Mouse (Mus musculus): ENCODE measurements around the gene Aspa. TPM values are rescaled to one million over a fixed set of nuclear protein-coding genes. Genes with fewer than 3 reads are reported as not detected.

Gene Aspa
- polyA plus RNA-seq, 1 experiment from 2014 or later: 32.0 TPM

DNA sequence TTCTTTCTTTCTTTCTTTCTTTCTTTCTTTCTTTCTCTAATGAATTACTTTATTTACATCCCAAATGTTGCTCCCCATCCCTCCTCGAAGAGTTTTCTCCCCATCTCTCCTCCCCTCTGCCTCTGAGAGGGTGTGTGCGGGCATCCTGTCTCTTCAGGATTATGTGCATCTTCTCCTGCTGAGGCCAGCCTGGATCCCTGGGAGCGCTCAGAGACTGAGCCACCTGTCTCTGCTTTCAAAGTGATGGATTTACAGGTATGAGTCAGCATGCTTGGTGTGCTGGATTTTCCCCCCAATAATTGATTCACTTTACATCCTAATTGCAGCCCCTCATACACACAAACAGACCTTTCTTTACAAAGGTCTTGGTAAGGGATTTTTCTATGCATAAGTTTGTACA lies 13.4 kb downstream of the Aspa start:
- Histone ChIP-seq H3K4me1 (ENCODE audit: insufficient read depth, low read length) (no peaks in the 10 kb centered on the region), H3K9me3 (ENCODE audit: low read length) (no peaks in the 10 kb centered on the region), H3K27ac (ENCODE audit: low read length) (no peak overlapping the region), H3K9ac (replicated peaks; ENCODE audit: low read length) (no peak overlapping the region), H3K27me3 (ENCODE audit: insufficient read depth, low read length) (no peaks in the 10 kb centered on the region), H3K4me2 (replicated peaks; ENCODE audit: low read depth, low read length) (no peak overlapping the region), H3K36me3 (ENCODE audit: insufficient read depth, low read length) (no peaks in the 10 kb centered on the region), H3K4me3 (ENCODE audit: low read length) (no peak overlapping the region)
- no peak for ATAC-seq (ENCODE audit: low FRiP score, low TSS enrichment)
- 40% methylated on average over 3 of the region's 3 CpGs for WGBS

DNA sequence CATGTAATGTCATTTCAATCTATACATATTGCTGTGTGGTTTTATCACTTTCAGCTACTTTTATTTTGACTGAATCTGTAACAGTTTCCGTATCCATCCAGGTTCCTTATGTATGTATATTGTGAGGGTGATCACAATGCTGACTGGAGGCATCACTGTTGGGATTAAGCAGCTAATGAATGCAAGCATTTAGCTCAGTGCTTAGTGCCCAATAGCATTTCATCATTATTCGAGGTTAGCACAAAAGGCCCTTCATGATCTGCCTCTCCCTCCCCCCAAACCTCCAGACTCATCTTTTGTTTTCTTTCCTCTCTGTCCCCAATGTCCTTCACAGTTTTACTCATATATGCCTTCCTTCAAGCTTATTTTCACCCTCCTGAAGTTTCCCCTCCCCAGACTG lies 26.3 kb downstream of the Aspa start:
- no peak overlapping the region for H3K9ac ChIP-seq (replicated peaks; ENCODE audit: low read length)
- no peaks in the 10 kb centered on the region for H3K36me3 ChIP-seq (ENCODE audit: insufficient read depth, low read length)
- ATAC-seq (ENCODE audit: low FRiP score, low TSS enrichment): no peak
- no peaks in the 10 kb centered on the region for H3K9me3 ChIP-seq (ENCODE audit: low read length)
- H3K4me3 ChIP-seq (ENCODE audit: low read length): no peak overlapping the region
- WGBS: 66% methylated on average over 2 of the region's 2 CpGs
- H3K27me3 ChIP-seq (ENCODE audit: insufficient read depth, low read length): no peaks in the 10 kb centered on the region
- H3K27ac ChIP-seq (ENCODE audit: low read length): no peak overlapping the region
- H3K4me1 ChIP-seq (ENCODE audit: insufficient read depth, low read length): no peaks in the 10 kb centered on the region
- H3K4me2 ChIP-seq (replicated peaks; ENCODE audit: low read depth, low read length): no peak overlapping the region

DNA sequence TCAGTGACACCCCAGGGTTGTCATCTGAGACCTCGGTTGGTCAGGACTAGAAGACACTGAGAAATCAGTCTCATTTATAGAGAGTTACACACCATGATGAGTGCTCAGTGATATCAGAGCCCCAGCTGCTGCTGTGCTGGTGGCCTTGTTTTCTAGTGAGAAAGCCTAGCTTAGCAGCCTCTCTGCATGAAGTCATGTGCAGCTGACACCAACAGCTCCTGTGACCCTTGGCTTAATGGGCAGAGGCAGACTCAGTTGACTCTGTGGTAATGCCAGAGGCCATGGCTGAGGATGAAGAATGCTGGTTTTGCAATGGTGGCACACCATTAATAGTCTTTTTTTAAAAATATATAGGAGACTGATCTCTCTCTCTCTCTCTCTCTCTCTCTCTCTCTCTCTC lies 39.8 kb downstream of the Aspa start:
- Histone ChIP-seq H3K9me3 (ENCODE audit: low read length) (no peaks in the 10 kb centered on the region), H3K36me3 (ENCODE audit: insufficient read depth, low read length) (no peaks in the 10 kb centered on the region), H3K4me1 (ENCODE audit: insufficient read depth, low read length) (no peaks in the 10 kb centered on the region), H3K4me2 (replicated peaks; ENCODE audit: low read depth, low read length) (no peak overlapping the region), H3K4me3 (ENCODE audit: low read length) (no peak overlapping the region), H3K27me3 (ENCODE audit: insufficient read depth, low read length) (no peaks in the 10 kb centered on the region), H3K27ac (ENCODE audit: low read length) (no peak overlapping the region), H3K9ac (replicated peaks; ENCODE audit: low read length) (no peak overlapping the region)
- WGBS: 77% methylated on average over 1 of the region's 1 CpGs
- ATAC-seq (ENCODE audit: low FRiP score, low TSS enrichment): no peak

DNA sequence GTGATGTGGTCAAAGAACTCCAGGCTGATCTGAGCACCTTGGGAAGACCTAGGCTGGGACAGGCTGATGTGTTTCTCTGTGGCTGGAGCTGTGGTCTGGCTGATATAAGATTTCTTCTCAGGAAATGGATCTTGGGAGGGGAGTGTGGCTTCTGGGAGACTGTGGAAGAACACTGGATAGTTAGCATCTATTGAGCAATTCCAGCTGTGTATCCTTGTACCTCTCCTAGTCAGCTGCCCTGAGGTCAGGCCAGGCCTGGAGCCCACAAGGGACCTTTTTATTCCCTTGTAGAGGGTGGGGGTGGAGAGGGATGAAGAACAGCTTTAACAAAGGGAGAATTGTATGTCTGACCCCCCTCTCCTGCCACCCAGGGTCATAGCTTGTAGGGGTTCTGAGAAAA lies 45.0 kb downstream of the Aspa start:
- Histone ChIP-seq H3K27ac (ENCODE audit: low read length) (peak overlapping the region; percentile 21; the same call in 1 of the 2 replicates), H3K9me3 (ENCODE audit: low read length) (no peaks in the 10 kb centered on the region), H3K27me3 (ENCODE audit: insufficient read depth, low read length) (no peaks in the 10 kb centered on the region), H3K4me3 (ENCODE audit: low read length) (no peak overlapping the region), H3K36me3 (ENCODE audit: insufficient read depth, low read length) (no peaks in the 10 kb centered on the region), H3K4me2 (replicated peaks; ENCODE audit: low read depth, low read length) (no peak overlapping the region), H3K4me1 (ENCODE audit: insufficient read depth, low read length) (peaks cover 19% of the 10 kb centered on the region), H3K9ac (replicated peaks; ENCODE audit: low read length) (no peak overlapping the region)
- ATAC-seq (ENCODE audit: low FRiP score, low TSS enrichment): no peak

DNA sequence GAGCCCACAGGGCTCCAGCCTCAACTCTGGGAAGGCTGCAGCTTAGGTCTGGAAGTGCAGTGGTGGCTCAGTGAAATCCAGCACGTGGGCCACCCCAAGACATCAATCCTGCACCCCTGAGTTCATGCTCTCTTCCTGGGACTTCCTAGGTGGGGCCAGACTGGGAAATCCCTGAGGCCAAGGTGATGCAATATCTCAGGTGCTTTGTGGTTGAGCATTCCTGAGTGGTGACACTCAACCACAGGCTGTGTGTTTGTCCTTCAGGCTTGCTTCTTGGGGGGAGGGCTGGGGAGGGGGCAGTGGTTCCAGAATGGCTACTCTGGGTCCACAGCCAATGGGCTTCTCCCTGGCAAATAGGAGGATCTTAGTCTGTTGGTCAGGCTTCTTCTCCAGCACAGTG lies 45.5 kb downstream of the Aspa start:
- no peaks in the 10 kb centered on the region for H3K36me3 ChIP-seq (ENCODE audit: insufficient read depth, low read length)
- 25% methylated on average over 1 of the region's 1 CpGs for WGBS
- no peak overlapping the region for H3K4me3 ChIP-seq (ENCODE audit: low read length)
- H3K4me2 ChIP-seq (replicated peaks; ENCODE audit: low read depth, low read length): 0 out of 2 replicates have a peak overlapping the region, but pooled peaks have one; percentile 10
- no peaks in the 10 kb centered on the region for H3K9me3 ChIP-seq (ENCODE audit: low read length)
- ATAC-seq (ENCODE audit: low FRiP score, low TSS enrichment): no peak
- H3K27me3 ChIP-seq (ENCODE audit: insufficient read depth, low read length): no peaks in the 10 kb centered on the region
- peaks cover 19% of the 10 kb centered on the region for H3K4me1 ChIP-seq (ENCODE audit: insufficient read depth, low read length)
- peak overlapping the region; percentile 21; the same call in 1 of the 2 replicates for H3K27ac ChIP-seq (ENCODE audit: low read length)
- 0 out of 2 replicates have a peak overlapping the region, but pooled peaks have one; percentile 17 for H3K9ac ChIP-seq (replicated peaks; ENCODE audit: low read length)

DNA sequence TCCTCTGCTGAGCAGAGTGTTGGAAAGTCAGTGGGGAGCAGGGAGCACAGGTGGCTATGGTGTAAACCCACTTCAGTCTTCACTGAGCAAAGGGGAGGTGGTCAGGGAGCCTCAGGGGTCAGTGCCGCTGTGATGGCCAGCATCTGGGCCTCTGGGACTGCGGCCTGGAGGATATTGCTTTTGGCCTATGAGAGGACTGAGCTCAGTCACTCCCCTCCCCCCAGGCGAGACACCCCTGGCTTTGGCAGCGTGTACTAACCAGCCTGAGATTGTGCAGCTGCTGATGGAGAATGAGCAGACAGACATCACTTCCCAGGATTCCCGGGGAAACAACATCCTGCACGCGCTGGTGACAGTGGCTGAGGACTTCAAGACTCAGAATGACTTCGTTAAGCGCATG lies 46.0 kb downstream of the Aspa start:
- 25% methylated on average over 9 of the region's 9 CpGs for WGBS
- Histone ChIP-seq H3K27ac (ENCODE audit: low read length) (no peak overlapping the region), H3K4me2 (replicated peaks; ENCODE audit: low read depth, low read length) (0 out of 2 replicates have a peak overlapping the region, but pooled peaks have one; percentile 10), H3K4me1 (ENCODE audit: insufficient read depth, low read length) (peaks cover 19% of the 10 kb centered on the region), H3K9ac (replicated peaks; ENCODE audit: low read length) (0 out of 2 replicates have a peak overlapping the region, but pooled peaks have one; percentile 17), H3K4me3 (ENCODE audit: low read length) (no peak overlapping the region), H3K36me3 (ENCODE audit: insufficient read depth, low read length) (no peaks in the 10 kb centered on the region), H3K9me3 (ENCODE audit: low read length) (no peaks in the 10 kb centered on the region), H3K27me3 (ENCODE audit: insufficient read depth, low read length) (no peaks in the 10 kb centered on the region)
- peak; percentile 76 for ATAC-seq (ENCODE audit: low FRiP score, low TSS enrichment)

DNA sequence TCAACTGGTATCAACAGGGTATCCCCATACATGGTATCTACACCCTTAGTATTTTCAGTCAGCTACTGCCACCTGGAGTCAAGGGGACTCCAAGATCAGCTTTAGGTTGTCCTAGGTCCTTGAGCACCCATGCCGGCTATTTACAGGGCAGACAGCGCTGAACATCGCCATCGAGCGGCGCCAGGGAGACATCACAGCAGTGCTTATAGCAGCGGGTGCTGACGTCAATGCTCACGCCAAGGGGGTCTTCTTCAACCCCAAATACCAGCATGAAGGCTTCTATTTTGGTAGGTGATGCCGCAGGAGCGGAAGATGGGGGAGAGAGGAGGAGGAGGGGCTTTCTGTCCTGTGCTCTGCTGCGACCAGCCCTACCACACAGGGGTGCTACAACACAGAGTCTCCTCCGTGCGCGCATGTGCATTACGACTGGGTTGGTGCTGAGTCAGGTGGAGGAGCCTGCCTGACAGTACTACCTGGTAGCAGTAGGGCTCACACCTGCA lies 47.8 kb downstream of the Aspa start:
- Histone ChIP-seq H3K9me3 (ENCODE audit: low read length) (no peaks in the 10 kb centered on the region), H3K27me3 (ENCODE audit: insufficient read depth, low read length) (no peaks in the 10 kb centered on the region), H3K36me3 (ENCODE audit: insufficient read depth, low read length) (no peaks in the 10 kb centered on the region), H3K9ac (replicated peaks; ENCODE audit: low read length) (peak overlapping the region; percentile 20), H3K4me1 (ENCODE audit: insufficient read depth, low read length) (peaks cover 19% of the 10 kb centered on the region), H3K4me2 (replicated peaks; ENCODE audit: low read depth, low read length) (peak overlapping the region; percentile 59), H3K4me3 (ENCODE audit: low read length) (peak overlapping the region; percentile 48), H3K27ac (ENCODE audit: low read length) (no peak overlapping the region)
- WGBS: 4% methylated on average over 16 of the region's 16 CpGs
- ATAC-seq (ENCODE audit: low FRiP score, low TSS enrichment): peak; percentile 81

DNA sequence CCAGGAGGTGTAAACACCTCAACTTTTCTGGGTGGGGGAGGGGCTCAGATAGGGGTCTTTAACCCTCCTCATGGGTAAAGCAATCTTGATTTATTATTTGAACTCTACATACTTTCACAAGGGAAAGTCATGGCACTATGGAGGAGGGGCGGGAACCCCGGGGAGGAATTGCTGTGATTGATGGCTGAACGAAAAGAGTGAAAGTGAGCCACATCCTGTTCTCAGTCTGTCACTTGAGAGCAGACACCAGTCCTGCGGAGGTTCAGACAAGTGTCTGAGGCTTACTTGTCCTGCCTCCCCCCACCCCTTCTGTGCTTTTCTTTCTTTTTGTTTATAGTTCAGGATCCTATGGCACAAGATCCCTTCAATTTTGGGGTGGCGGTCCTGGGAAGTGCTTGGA lies 48.7 kb downstream of the Aspa start:
- H3K9ac ChIP-seq (replicated peaks; ENCODE audit: low read length): no peak overlapping the region
- no peak overlapping the region for H3K27ac ChIP-seq (ENCODE audit: low read length)
- H3K4me3 ChIP-seq (ENCODE audit: low read length): no peak overlapping the region
- no peaks in the 10 kb centered on the region for H3K36me3 ChIP-seq (ENCODE audit: insufficient read depth, low read length)
- H3K27me3 ChIP-seq (ENCODE audit: insufficient read depth, low read length): no peaks in the 10 kb centered on the region
- H3K4me1 ChIP-seq (ENCODE audit: insufficient read depth, low read length): peaks cover 19% of the 10 kb centered on the region
- H3K9me3 ChIP-seq (ENCODE audit: low read length): no peaks in the 10 kb centered on the region
- WGBS: 15% methylated on average over 5 of the region's 5 CpGs
- peak overlapping the region; percentile 59; the same call in 1 of the 2 replicates for H3K4me2 ChIP-seq (replicated peaks; ENCODE audit: low read depth, low read length)
- no peak for ATAC-seq (ENCODE audit: low FRiP score, low TSS enrichment)

DNA sequence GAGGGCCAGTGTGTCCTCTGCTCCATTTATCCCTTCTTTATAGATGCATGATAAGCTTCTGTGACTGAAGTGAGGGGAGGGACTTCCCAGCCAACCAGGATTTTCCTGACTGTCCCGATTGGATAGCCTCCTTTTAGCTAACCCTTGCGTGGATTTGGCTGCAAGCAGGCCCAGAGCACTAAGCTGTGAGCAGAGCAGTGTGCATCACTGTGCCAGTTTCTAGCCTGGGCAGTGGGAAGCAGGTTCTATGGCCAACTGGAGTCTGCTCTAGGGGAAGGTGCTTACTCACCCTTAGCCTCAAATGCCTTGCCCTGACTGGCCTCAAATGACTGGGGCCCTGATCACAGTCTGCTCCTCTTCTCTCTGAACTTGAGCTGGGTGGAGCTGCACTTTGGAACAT lies 54.6 kb downstream of the Aspa start:
- Histone ChIP-seq H3K9ac (replicated peaks; ENCODE audit: low read length) (no peak overlapping the region), H3K4me2 (replicated peaks; ENCODE audit: low read depth, low read length) (no peak overlapping the region), H3K36me3 (ENCODE audit: insufficient read depth, low read length) (no peaks in the 10 kb centered on the region), H3K4me3 (ENCODE audit: low read length) (no peak overlapping the region), H3K4me1 (ENCODE audit: insufficient read depth, low read length) (no peaks in the 10 kb centered on the region; the same call in 1 of the 2 replicates), H3K9me3 (ENCODE audit: low read length) (no peaks in the 10 kb centered on the region), H3K27ac (ENCODE audit: low read length) (no peak overlapping the region), H3K27me3 (ENCODE audit: insufficient read depth, low read length) (no peaks in the 10 kb centered on the region)
- 25% methylated on average over 2 of the region's 2 CpGs for WGBS
- no peak for ATAC-seq (ENCODE audit: low FRiP score, low TSS enrichment)

DNA sequence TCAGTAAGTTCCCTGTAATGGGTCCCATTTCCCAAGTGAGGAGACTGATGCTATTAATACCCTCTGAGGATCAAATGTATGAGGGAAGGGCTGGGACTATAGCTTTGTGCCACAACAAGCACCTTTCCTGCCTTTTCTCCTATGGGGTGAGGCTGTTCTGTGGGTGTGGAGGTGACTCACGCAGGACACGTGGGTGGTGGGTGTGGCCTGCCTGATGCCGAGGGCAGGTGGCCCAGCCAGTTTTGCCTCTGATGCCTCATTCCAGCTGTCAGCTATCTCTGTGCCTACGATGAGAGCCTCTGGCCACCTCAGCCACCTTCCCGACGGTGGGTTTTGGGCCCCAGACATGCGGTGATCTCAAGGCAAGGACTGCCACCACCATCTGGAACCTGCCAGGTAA lies 62.1 kb downstream of the Aspa start, which contains the start of gene Trpv3:
Gene Trpv3 (plus strand): TSS at position 122 of the 400 bp plus-strand sequence.
- WGBS: 90% methylated on average over 7 of the region's 7 CpGs
- no peak within 1 kb of the TSS for H3K4me2 ChIP-seq (replicated peaks; ENCODE audit: low read depth, low read length)
- H3K9me3 ChIP-seq (ENCODE audit: low read length): no peaks in the 10 kb centered on the region
- no peak within 1 kb of the TSS for H3K4me3 ChIP-seq (ENCODE audit: low read length)
- H3K36me3 ChIP-seq (ENCODE audit: insufficient read depth, low read length): no peaks in the 10 kb centered on the region
- H3K27ac ChIP-seq (ENCODE audit: low read length): no peak within 1 kb of the TSS
- no peaks in the 10 kb centered on the region for H3K4me1 ChIP-seq (ENCODE audit: insufficient read depth, low read length)
- no peaks in the 10 kb centered on the region for H3K27me3 ChIP-seq (ENCODE audit: insufficient read depth, low read length)
- no peak for ATAC-seq (ENCODE audit: low FRiP score, low TSS enrichment)
- H3K9ac ChIP-seq (replicated peaks; ENCODE audit: low read length): no peak within 1 kb of the TSS

Measured in kidney, embryonic 16.5 days (tissue).